Mouse (Mus musculus) midbrain, embryonic 13.5 days (tissue): ENCODE data around the gene Ptprt. TPM values are rescaled to one million over a fixed set of nuclear protein-coding genes. Genes with fewer than 3 reads are reported as not detected.

Source experiments
- ATAC-seq: fragments of 200-750 bp; cut with Nextera tagmentation; 2 replicates; pipeline ENCODE4 v1.8.0; 2017; ENCODE audit warnings: mild to moderate bottlenecking, moderate TSS enrichment, moderate library complexity
- H3K27ac ChIP-seq: fragments of 300-500 bp; sonication (generic); 2 replicates; pipeline ENCODE4 v1.5.1; 2015; ENCODE audit warnings: inconsistent platforms, mild to moderate bottlenecking, moderate library complexity
- H3K27me3 ChIP-seq: fragments of 300-500 bp; sonication (generic); 2 replicates; pipeline ENCODE4 v1.6.1; 2015; ENCODE audit warnings: mild to moderate bottlenecking, inconsistent platforms
- H3K36me3 ChIP-seq: fragments of 300-500 bp; sonication (generic); 2 replicates; pipeline ENCODE4 v1.6.1; 2015; ENCODE audit warnings: mild to moderate bottlenecking, inconsistent platforms
- H3K4me1 ChIP-seq: fragments of 300-500 bp; sonication (generic); replicated peaks from 2 replicates; pipeline ENCODE4 v1.6.1; 2015; ENCODE audit warnings: inconsistent platforms
- H3K4me2 ChIP-seq: fragments of 300-500 bp; sonication (generic); replicated peaks from 2 replicates; pipeline ENCODE4 v1.6.1; 2015; ENCODE audit warnings: moderate library complexity, mild to moderate bottlenecking, inconsistent platforms
- H3K4me3 ChIP-seq: fragments of 300-500 bp; sonication (generic); replicated peaks from 2 replicates; pipeline ENCODE4 v1.5.1; 2015; ENCODE audit warnings: mild to moderate bottlenecking, inconsistent platforms
- H3K9ac ChIP-seq: fragments of 300-500 bp; sonication (generic); replicated peaks from 2 replicates; pipeline ENCODE4 v1.6.1; 2015; ENCODE audit warnings: mild to moderate bottlenecking, inconsistent platforms
- H3K9me3 ChIP-seq: fragments of 300-500 bp; sonication (generic); 2 replicates; pipeline ENCODE4 v1.6.1; 2016; ENCODE audit warnings: mild to moderate bottlenecking, inconsistent platforms
- WGBS: fragments of 180-500 bp; shearing (Covaris S2); methylation state at CpG from one replicate; pipeline ENCODE4 v1.1.7; 2015; 5-methylcytosine and 5-hydroxymethylcytosine counted together
- polyA plus RNA-seq: library from polyadenylated mRNA; unstranded; fragments of >200 nt; fragmentation: Nextera tagmentation; extraction: Ambion mirVana; gene quantifications from 2 replicates; pipeline ENCODE4 v1.2.1, GENCODE M21; 2015

The Ptprt gene
- 6.2 and 7.5 TPM in 2 replicates for polyA plus RNA-seq

- no peaks in the 10 kb centered on the region for H3K36me3 ChIP-seq
- peaks cover 51% of the 10 kb centered on the region for H3K27me3 ChIP-seq
- peak within 1 kb of the TSS; percentile 81 for H3K9ac ChIP-seq
- H3K4me3 ChIP-seq: peak within 1 kb of the TSS; percentile 65
- 1% methylated on average over 46 of the region's 73 CpGs for WGBS
- H3K4me1 ChIP-seq: peaks cover 54% of the 10 kb centered on the region
- peak; percentile 54 for ATAC-seq
- H3K4me2 ChIP-seq: peak within 1 kb of the TSS; percentile 98
- peak within 1 kb of the TSS; percentile 62 for H3K27ac ChIP-seq
- no peaks in the 10 kb centered on the region for H3K9me3 ChIP-seq
These were observed at the start of gene Ptprt for GRCm38 (mm10) chr2:162660941-162661386. Gene Ptprt (minus strand): TSS chr2:162661147.

- no peaks in the 10 kb centered on the region for H3K36me3 ChIP-seq
- H3K9me3 ChIP-seq: no peaks in the 10 kb centered on the region
- 91% methylated on average over 2 of the region's 2 CpGs for WGBS
- no peak for ATAC-seq
- no peak overlapping the region for H3K9ac ChIP-seq
- H3K27ac ChIP-seq: no peak overlapping the region
- no peak overlapping the region for H3K4me2 ChIP-seq
- no peaks in the 10 kb centered on the region for H3K4me1 ChIP-seq
- no peak overlapping the region for H3K4me3 ChIP-seq
- no peaks in the 10 kb centered on the region for H3K27me3 ChIP-seq
These were observed 49.5 kb upstream of the Ptprt start for GRCm38 (mm10) chr2:162710443-162710842.

GRCm38 (mm10) chr2:162699691-162700090 is 38.7 kb upstream of the Ptprt start:
- Histone ChIP-seq H3K27me3 (0 out of 2 replicates have a peak, but pooled peaks cover 6% of the 10 kb centered on the region), H3K36me3 (no peaks in the 10 kb centered on the region), H3K9me3 (no peaks in the 10 kb centered on the region), H3K4me3 (no peak overlapping the region), H3K9ac (no peak overlapping the region), H3K4me2 (no peak overlapping the region), H3K4me1 (peaks cover 24% of the 10 kb centered on the region), H3K27ac (peak overlapping the region; percentile 44; the same call in 1 of the 2 replicates)
- ATAC-seq: no peak
- 73% methylated on average over 3 of the region's 3 CpGs for WGBS

GRCm38 (mm10) chr2:162699036-162699435 is 38.1 kb upstream of the Ptprt start:
- H3K9me3 ChIP-seq: no peaks in the 10 kb centered on the region
- H3K27me3 ChIP-seq: 0 out of 2 replicates have a peak, but pooled peaks cover 6% of the 10 kb centered on the region
- H3K36me3 ChIP-seq: no peaks in the 10 kb centered on the region
- H3K27ac ChIP-seq: no peak overlapping the region
- ATAC-seq: no peak
- H3K9ac ChIP-seq: no peak overlapping the region
- no peak overlapping the region for H3K4me2 ChIP-seq
- H3K4me1 ChIP-seq: peaks cover 24% of the 10 kb centered on the region
- H3K4me3 ChIP-seq: no peak overlapping the region

GRCm38 (mm10) chr2:162698068-162698467 is 37.1 kb upstream of the Ptprt start:
- Histone ChIP-seq H3K9ac (no peak overlapping the region), H3K27me3 (0 out of 2 replicates have a peak, but pooled peaks cover 6% of the 10 kb centered on the region), H3K4me2 (no peak overlapping the region), H3K4me3 (no peak overlapping the region), H3K27ac (no peak overlapping the region; the same call in 1 of the 2 replicates), H3K9me3 (no peaks in the 10 kb centered on the region), H3K4me1 (peaks cover 24% of the 10 kb centered on the region), H3K36me3 (no peaks in the 10 kb centered on the region)
- WGBS: 54% methylated on average over 8 of the region's 8 CpGs
- ATAC-seq: no peak

GRCm38 (mm10) chr2:162697151-162697550 is 36.2 kb upstream of the Ptprt start:
- Histone ChIP-seq H3K27ac (no peak overlapping the region), H3K9ac (no peak overlapping the region), H3K27me3 (0 out of 2 replicates have a peak, but pooled peaks cover 6% of the 10 kb centered on the region), H3K4me3 (no peak overlapping the region), H3K36me3 (no peaks in the 10 kb centered on the region), H3K9me3 (no peaks in the 10 kb centered on the region), H3K4me2 (no peak overlapping the region), H3K4me1 (peaks cover 24% of the 10 kb centered on the region)
- ATAC-seq: no peak
- 76% methylated on average over 10 of the region's 10 CpGs for WGBS

- no peaks in the 10 kb centered on the region for H3K4me1 ChIP-seq
These were observed 31.2 kb upstream of the Ptprt start for GRCm38 (mm10) chr2:162692143-162692542.

GRCm38 (mm10) chr2:162682674-162683073 is 21.7 kb upstream of the Ptprt start:
- Histone ChIP-seq H3K9ac (no peak overlapping the region), H3K9me3 (no peaks in the 10 kb centered on the region), H3K4me2 (no peak overlapping the region), H3K27me3 (peaks cover 5% of the 10 kb centered on the region; the same call in 1 of the 2 replicates), H3K4me3 (no peak overlapping the region), H3K36me3 (no peaks in the 10 kb centered on the region), H3K4me1 (no peaks in the 10 kb centered on the region), H3K27ac (no peak overlapping the region)
- WGBS: 9% methylated on average over 6 of the region's 6 CpGs
- ATAC-seq: 0 out of 2 replicates have a peak, but pooled peaks have one; percentile 66

More at GRCm38 (mm10) chr2:162692143-162692542, 31.2 kb upstream of the Ptprt start:
- Histone ChIP-seq H3K9ac (no peak overlapping the region), H3K36me3 (no peaks in the 10 kb centered on the region), H3K27ac (no peak overlapping the region), H3K27me3 (0 out of 2 replicates have a peak, but pooled peaks cover 8% of the 10 kb centered on the region), H3K4me3 (no peak overlapping the region), H3K4me2 (no peak overlapping the region), H3K9me3 (no peaks in the 10 kb centered on the region)
- 94% methylated on average over 12 of the region's 12 CpGs for WGBS
- ATAC-seq: no peak

- no peak overlapping the region for H3K27ac ChIP-seq
- H3K36me3 ChIP-seq: no peaks in the 10 kb centered on the region
- H3K9ac ChIP-seq: no peak overlapping the region
- ATAC-seq: no peak
- H3K27me3 ChIP-seq: peaks cover 51% of the 10 kb centered on the region
- no peaks in the 10 kb centered on the region for H3K9me3 ChIP-seq
- peak overlapping the region; percentile 65 for H3K4me3 ChIP-seq
- WGBS: 18% methylated on average over 1 of the region's 1 CpGs
- peaks cover 45% of the 10 kb centered on the region for H3K4me1 ChIP-seq
- peak overlapping the region; percentile 98 for H3K4me2 ChIP-seq
These were observed 1.6 kb upstream of the Ptprt start for GRCm38 (mm10) chr2:162662431-162662970.

GRCm38 (mm10) chr2:162661733-162662132 is 786 bp upstream of the Ptprt start:
- Histone ChIP-seq H3K36me3 (no peaks in the 10 kb centered on the region), H3K27me3 (peaks cover 47% of the 10 kb centered on the region), H3K9ac (peak overlapping the region; percentile 81), H3K4me3 (peak overlapping the region; percentile 65), H3K4me1 (peaks cover 53% of the 10 kb centered on the region), H3K4me2 (peak overlapping the region; percentile 98), H3K9me3 (no peaks in the 10 kb centered on the region), H3K27ac (peak overlapping the region; percentile 62)
- WGBS: 12% methylated on average over 4 of the region's 4 CpGs
- peak; percentile 28; the same call in 1 of the 2 replicates for ATAC-seq

GRCm38 (mm10) chr2:162660231-162660940 is 561 bp downstream of the Ptprt start:
- ATAC-seq: peak; percentile 59
- Histone ChIP-seq H3K27ac (peak overlapping the region; percentile 62; the same call in 1 of the 2 replicates), H3K9me3 (no peaks in the 10 kb centered on the region), H3K9ac (peak overlapping the region; percentile 81), H3K4me1 (peaks cover 54% of the 10 kb centered on the region), H3K27me3 (peaks cover 56% of the 10 kb centered on the region), H3K4me3 (peak overlapping the region; percentile 65), H3K4me2 (peak overlapping the region; percentile 98), H3K36me3 (no peaks in the 10 kb centered on the region)
- WGBS: under 1% methylated on average over 51 of the region's 57 CpGs

GRCm38 (mm10) chr2:162658997-162659396 is 1.9 kb downstream of the Ptprt start:
- Histone ChIP-seq H3K9me3 (no peaks in the 10 kb centered on the region), H3K4me1 (peaks cover 54% of the 10 kb centered on the region), H3K9ac (peak overlapping the region; percentile 81; the same call in 1 of the 2 replicates), H3K4me3 (peak overlapping the region; percentile 65), H3K36me3 (no peaks in the 10 kb centered on the region), H3K4me2 (peak overlapping the region; percentile 98), H3K27me3 (peaks cover 60% of the 10 kb centered on the region), H3K27ac (no peak overlapping the region)
- ATAC-seq: no peak
- WGBS: under 1% methylated on average over 18 of the region's 18 CpGs
